Mouse (Mus musculus) ZHBTc4 (cell line): ENCODE measurements at regions not wholly inside any gene's neighbourhood (a gene's known extent, or its start where the extent isn't known, plus 50 kb on each side); places are given as distances from the start of the nearest gene placed in this dataset.
A peak's percentile ranks its signal among the peaks of the same experiment; 100 is the strongest.

Source experiments
- DNase-seq: peaks from one replicate; pipeline ENCODE4 v3.0.0-alpha.2; 2011; ENCODE audit warnings: low read depth, low spot score

DNA sequence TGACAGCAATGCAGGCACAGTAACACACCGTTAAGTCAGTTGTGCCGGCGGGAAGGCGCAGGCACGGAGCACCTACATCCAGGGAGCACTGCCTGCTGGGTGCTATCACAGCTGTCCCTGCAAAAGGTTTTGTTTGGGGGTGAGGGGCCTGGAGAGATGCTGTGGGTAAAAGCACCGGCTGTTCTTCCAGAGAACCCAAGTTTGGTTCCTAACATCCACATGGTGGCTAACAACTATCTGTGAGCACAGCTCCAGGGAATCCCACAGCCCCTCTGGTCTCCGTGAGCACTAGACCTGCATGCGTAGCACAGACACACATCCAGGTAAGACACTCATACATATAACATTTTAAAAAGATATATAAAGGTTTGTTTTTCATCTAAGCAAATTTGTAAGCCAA is 72.0 kb upstream of the Slc38a4 start:
- no peak for DNase-seq

DNA sequence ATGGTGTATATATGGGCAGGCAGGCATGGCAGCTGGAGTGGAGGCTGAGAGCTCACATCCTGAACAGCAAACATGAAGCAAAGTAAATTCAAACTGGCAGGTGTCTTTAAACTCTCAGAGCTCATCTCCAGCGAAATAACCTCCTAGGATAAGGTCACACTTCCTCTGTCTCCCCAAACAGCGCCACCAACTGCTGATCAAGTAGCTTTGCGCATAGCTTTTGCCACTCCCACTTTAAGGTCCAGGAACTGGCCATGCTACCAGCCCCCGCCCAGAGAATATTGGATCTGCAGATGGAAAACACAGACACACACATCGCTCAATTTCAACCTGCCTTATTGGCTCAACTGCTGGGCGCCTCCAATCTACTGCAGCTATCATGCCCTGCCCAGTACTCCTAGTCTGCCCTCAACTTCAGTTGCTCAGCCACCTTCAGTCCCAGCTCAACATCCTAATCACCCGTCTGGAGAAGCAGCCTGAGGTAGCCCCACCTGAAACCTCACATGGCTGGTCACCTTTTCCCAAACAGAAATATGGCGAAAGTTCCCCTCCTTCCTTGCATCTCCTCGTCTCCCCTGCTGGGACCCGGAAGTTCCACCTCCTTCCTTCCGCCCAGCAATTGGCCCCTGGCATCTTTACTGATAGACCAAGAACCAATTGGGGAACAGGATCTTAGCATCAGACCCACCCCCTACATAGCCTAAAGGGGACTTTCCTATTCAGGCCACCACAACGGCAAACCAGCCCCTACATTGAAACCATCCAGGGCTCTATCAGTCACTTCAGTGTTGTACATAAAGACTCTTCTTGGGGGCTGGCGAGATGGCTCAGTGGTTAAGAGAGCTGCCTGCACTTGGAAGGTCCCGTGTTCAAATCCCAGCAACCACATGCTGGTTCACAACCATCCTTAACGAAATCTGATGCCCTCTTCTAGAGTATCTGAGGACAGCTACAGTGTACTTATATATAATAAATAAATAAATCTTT is 70.4 kb upstream of the Slc38a4 start:
- DNase-seq = peak; percentile 74

DNA sequence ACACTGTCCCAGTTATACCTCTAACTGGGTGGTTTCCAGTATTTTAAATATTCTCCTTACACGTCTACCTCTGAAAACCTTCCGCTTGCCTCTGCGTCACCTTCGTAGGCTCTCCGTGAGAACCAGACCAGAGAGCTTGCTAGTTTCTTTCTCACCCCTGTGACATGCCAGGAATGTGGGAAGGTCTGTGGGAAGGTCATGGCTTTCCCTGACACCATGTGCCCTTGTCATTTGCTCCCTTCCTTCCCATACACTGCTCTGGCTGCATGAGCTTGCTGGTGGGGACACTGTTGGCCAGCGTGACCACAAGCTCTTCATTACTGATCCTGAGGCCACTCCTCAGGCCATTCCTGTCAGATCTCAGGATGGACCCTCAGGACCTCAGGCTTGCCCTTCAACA is 66.5 kb upstream of the Slc38a4 start:
- peak; percentile 51 for DNase-seq

DNA sequence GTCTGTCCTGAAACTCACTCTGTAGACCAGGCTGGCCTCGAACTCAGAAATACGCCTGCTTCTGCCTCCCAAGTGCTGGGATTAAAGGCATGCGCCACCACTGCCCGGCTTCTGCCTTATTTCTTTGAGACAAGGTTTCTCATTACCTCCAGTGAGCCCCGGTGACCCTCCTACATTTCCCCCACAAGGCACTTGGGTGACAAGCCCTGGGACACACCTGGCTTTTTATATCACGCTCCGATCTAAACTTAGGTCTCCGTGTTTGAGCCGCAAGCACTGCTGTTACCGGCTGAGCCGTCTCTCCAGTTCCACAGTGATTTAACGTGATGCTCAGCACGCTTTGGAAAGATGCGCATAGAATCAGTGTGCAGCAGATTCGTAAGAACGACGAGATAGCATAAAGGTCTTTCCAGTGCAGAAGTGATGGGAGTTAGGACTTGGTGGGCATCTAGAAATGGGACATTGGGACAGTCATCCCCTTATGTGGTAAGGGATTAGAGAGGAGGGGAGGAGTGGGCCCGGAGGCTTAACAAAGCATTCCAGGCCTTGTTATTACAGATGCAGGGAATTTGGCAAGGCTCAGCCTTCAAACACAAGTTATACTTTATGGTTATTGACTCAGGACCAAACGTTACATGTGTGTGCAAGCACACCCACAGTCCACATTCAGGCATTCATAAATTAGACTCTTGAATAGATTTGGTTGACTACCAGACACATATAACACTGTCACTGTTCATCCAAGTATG is 56.9 kb upstream of the Slc38a4 start:
- no peak for DNase-seq

DNA sequence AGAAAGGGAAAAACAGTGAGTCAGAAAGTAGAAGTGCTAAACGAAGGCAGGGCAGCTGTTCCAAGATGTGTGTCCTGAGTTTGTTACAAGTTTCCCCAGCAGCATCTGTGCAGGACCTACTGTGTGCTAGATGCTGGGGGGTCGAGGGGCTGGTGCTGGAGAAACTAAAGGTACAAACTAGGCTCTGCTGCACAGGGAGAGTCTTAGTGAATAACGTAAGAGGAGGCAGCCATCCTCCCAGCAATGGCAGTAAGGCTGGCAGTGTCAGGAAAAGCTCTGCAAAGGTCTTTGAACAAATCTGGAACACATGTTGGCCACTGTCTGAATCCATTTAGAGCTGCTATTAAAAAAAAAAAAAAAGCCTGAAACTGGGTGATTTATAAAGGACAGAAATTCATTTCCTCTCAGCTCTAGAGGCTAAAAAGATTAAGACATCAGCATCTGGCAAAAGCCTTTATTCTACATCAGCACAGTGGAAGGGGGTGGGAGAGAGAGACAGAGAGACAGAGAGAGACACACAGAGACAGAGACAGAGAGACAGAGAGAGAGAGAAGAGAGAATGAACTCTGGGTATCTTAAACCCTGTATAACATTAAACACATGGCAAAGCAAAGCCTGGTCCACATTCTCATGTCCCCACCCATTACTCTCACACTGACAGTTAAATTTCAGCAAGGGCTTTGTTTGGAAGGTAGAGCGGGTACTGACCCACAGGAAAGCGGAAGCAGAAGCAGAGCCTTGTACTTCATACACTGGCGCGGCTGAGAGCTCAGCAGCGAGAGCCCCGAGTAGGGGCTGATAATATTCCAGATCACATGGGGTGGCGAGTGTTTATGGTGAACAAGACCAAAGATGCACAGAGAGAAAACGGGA is 55.8 kb upstream of the Slc38a4 start:
- DNase-seq = no peak

DNA sequence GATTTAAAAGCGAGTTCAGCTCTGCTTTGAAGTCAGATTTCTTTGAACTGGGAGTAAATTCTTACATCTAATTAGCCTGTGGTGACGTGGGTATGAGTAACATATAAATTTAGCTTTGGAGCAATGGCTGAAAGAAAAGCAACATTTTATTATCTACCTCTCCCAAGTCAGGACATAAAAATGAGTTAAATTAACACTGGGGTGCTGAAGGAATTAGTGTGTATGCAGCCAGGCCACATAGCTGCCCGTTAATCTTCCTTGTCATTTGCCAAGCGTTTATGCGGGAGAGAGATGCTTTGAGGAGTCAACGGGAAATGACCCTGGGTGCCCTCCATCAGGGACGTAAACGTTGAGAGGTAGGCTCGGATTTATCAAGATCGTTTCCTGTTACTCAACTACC is 52.0 kb upstream of the Slc38a4 start:
- no peak for DNase-seq

DNA sequence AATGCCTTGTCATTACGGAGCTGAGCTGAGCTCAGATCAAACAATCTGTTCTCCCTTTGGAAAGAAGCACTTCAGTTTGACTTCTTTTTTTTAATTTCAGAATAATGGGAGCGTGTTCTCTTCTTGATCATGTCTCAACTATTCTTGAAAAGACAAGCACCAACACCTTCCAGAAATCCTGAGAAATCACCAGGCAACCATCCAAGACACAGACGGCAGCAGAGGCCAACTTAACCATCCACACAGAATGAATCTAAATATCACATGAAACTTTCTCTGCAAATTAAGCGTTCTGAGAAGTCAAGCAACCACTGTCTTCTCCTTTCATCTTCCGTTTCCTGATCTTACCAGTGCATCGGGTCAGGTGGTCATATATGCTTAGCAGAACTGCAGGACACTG is 50.8 kb upstream of the Slc38a4 start:
- no peak for DNase-seq
